Mouse (Mus musculus) lung, embryonic 16.5 days (tissue): ENCODE results near the gene Olfr372. TPM values are rescaled to one million over a fixed set of nuclear protein-coding genes. Genes with fewer than 3 reads are reported as not detected.
"Not testable (repeated sequence)": the region's sequence is repeated elsewhere in the genome, so short reads cannot be mapped to it uniquely, and the experiment has no call there.

Experiments used
- ATAC-seq: fragments of 200-750 bp; cut with Nextera tagmentation; 2 replicates; pipeline ENCODE4 v1.8.0; 2017; ENCODE audit warnings: low read depth, mild to moderate bottlenecking, moderate library complexity
- H3K27ac ChIP-seq: fragments of 300-500 bp; sonication (generic); 2 replicates; pipeline ENCODE4 v1.5.1; 2014; ENCODE audit warnings: mild to moderate bottlenecking, control low read depth, low read length
- H3K27me3 ChIP-seq: fragments of 300-500 bp; sonication (generic); 2 replicates; pipeline ENCODE4 v1.6.1; 2014; ENCODE audit warnings: low read depth, low read length, mixed read lengths; ENCODE audit not compliant: control insufficient read depth, insufficient read depth
- H3K36me3 ChIP-seq: fragments of 300-500 bp; sonication (generic); 2 replicates; pipeline ENCODE4 v1.6.1; 2014; ENCODE audit warnings: low read length; ENCODE audit not compliant: control insufficient read depth, insufficient read depth
- H3K4me1 ChIP-seq: fragments of 300-500 bp; sonication (generic); replicated peaks from 2 replicates; pipeline ENCODE4 v1.6.1; 2014; ENCODE audit warnings: low read length, mixed read lengths; ENCODE audit not compliant: control insufficient read depth, insufficient read depth
- H3K4me2 ChIP-seq: fragments of 300-500 bp; sonication (generic); 2 replicates; pipeline ENCODE4 v1.6.1; 2014; ENCODE audit warnings: low read depth, low read length, control low read depth
- H3K4me3 ChIP-seq: fragments of 300-500 bp; sonication (generic); 2 replicates; pipeline ENCODE4 v1.5.1; 2014; ENCODE audit warnings: mild to moderate bottlenecking, low read length, control low read depth
- H3K9ac ChIP-seq: fragments of 300-500 bp; sonication (generic); 2 replicates; pipeline ENCODE4 v1.6.1; 2014; ENCODE audit warnings: low read length, control low read depth
- H3K9me3 ChIP-seq: fragments of 300-500 bp; sonication (generic); 2 replicates; pipeline ENCODE4 v1.6.1; 2016; ENCODE audit warnings: low read length; ENCODE audit not compliant: control insufficient read depth
- WGBS: fragments of 180-500 bp; shearing (Covaris S2); extraction: QIAGEN DNeasy Blood & Tissue Kit; methylation state at CpG from one replicate; pipeline ENCODE4 v1.1.7; 2014; 5-methylcytosine and 5-hydroxymethylcytosine counted together
- polyA plus RNA-seq: library from polyadenylated mRNA; unstranded; fragments of >200 nt; fragmentation: Nextera tagmentation; extraction: Ambion mirVana; gene quantifications from 2 replicates; pipeline ENCODE4 v1.2.1, GENCODE M21; 2015

Olfr372 gene
- polyA plus RNA-seq, 1 experiment from 2014 or later, result not detected

GRCm38 (mm10) chr8:72017339-72017738 is 23.7 kb upstream of the Olfr372 start:
- H3K4me1 ChIP-seq, H3K4me2 ChIP-seq, H3K9me3 ChIP-seq, H3K4me3 ChIP-seq, H3K27ac ChIP-seq, H3K9ac ChIP-seq, H3K27me3 ChIP-seq, ATAC-seq, H3K36me3 ChIP-seq: not testable (repeated sequence)
- WGBS, result 50% methylated on average over 2 of the region's 2 CpGs

- ATAC-seq, result no peak
- Histone ChIP-seq H3K4me1 (no peaks in the 10 kb centered on the region), H3K36me3 (no peaks in the 10 kb centered on the region), H3K27me3 (no peaks in the 10 kb centered on the region), H3K4me2 (no peak overlapping the region), H3K27ac (no peak overlapping the region), H3K9me3 (no peaks in the 10 kb centered on the region), H3K9ac (no peak overlapping the region), H3K4me3 (no peak overlapping the region)
- 73% methylated on average over 2 of the region's 2 CpGs for WGBS
Measured at GRCm38 (mm10) chr8:72018141-72018540, 22.9 kb upstream of the Olfr372 start.

GRCm38 (mm10) chr8:72019022-72019421 is 22.0 kb upstream of the Olfr372 start:
- not testable (repeated sequence) for H3K9ac ChIP-seq, H3K4me2 ChIP-seq, ATAC-seq, H3K4me3 ChIP-seq, H3K4me1 ChIP-seq, H3K27ac ChIP-seq, H3K9me3 ChIP-seq, H3K36me3 ChIP-seq, H3K27me3 ChIP-seq
- WGBS, result 78% methylated on average over 1 of the region's 1 CpGs

- 41% methylated on average over 2 of the region's 2 CpGs for WGBS
- no peak overlapping the region for H3K4me3 ChIP-seq
- H3K4me2 ChIP-seq, result no peak overlapping the region
- no peak overlapping the region for H3K9ac ChIP-seq
- ATAC-seq, result no peak
- no peaks in the 10 kb centered on the region for H3K36me3 ChIP-seq
- no peaks in the 10 kb centered on the region for H3K4me1 ChIP-seq
- H3K9me3 ChIP-seq, result no peaks in the 10 kb centered on the region
- no peaks in the 10 kb centered on the region for H3K27me3 ChIP-seq
- H3K27ac ChIP-seq, result no peak overlapping the region
Measured at GRCm38 (mm10) chr8:72019816-72020215, 21.2 kb upstream of the Olfr372 start.

GRCm38 (mm10) chr8:72024886-72025285 is 16.1 kb upstream of the Olfr372 start:
- not testable (repeated sequence) for H3K9me3 ChIP-seq, H3K4me1 ChIP-seq, H3K9ac ChIP-seq, H3K27me3 ChIP-seq, H3K36me3 ChIP-seq, ATAC-seq, H3K4me3 ChIP-seq, H3K4me2 ChIP-seq, H3K27ac ChIP-seq
- 11% methylated on average over 4 of the region's 9 CpGs for WGBS

GRCm38 (mm10) chr8:72032926-72033325 is 8.1 kb upstream of the Olfr372 start:
- WGBS, result 22% methylated on average over 4 of the region's 4 CpGs
- not testable (repeated sequence) for H3K9ac ChIP-seq, H3K4me2 ChIP-seq, H3K36me3 ChIP-seq, H3K9me3 ChIP-seq, H3K27ac ChIP-seq, ATAC-seq, H3K4me3 ChIP-seq, H3K4me1 ChIP-seq, H3K27me3 ChIP-seq

GRCm38 (mm10) chr8:72042493-72042892 is 1.5 kb downstream of the Olfr372 start:
- no peaks in the 10 kb centered on the region for H3K36me3 ChIP-seq
- H3K4me3 ChIP-seq, result no peak overlapping the region
- no peak overlapping the region for H3K4me2 ChIP-seq
- H3K9me3 ChIP-seq, result no peaks in the 10 kb centered on the region
- 71% methylated on average over 1 of the region's 1 CpGs for WGBS
- no peak overlapping the region for H3K9ac ChIP-seq
- ATAC-seq, result no peak
- H3K4me1 ChIP-seq, result no peaks in the 10 kb centered on the region
- no peaks in the 10 kb centered on the region for H3K27me3 ChIP-seq
- no peak overlapping the region for H3K27ac ChIP-seq

GRCm38 (mm10) chr8:72054633-72055032 is 13.6 kb downstream of the Olfr372 start:
- H3K27me3 ChIP-seq, H3K4me1 ChIP-seq, H3K4me3 ChIP-seq, H3K9me3 ChIP-seq, H3K27ac ChIP-seq, ATAC-seq, H3K4me2 ChIP-seq, H3K9ac ChIP-seq, H3K36me3 ChIP-seq: not testable (repeated sequence)

- not testable (repeated sequence) for H3K9ac ChIP-seq, H3K4me2 ChIP-seq, H3K4me1 ChIP-seq, H3K9me3 ChIP-seq, ATAC-seq, H3K4me3 ChIP-seq, H3K36me3 ChIP-seq, H3K27me3 ChIP-seq, H3K27ac ChIP-seq
- 89% methylated on average over 3 of the region's 4 CpGs for WGBS
Measured at GRCm38 (mm10) chr8:72057643-72058042, 16.6 kb downstream of the Olfr372 start.

GRCm38 (mm10) chr8:72066819-72067399 is 25.9 kb downstream of the Olfr372 start:
- not testable (repeated sequence) for H3K4me2 ChIP-seq, H3K4me3 ChIP-seq, H3K9ac ChIP-seq, H3K27me3 ChIP-seq, H3K27ac ChIP-seq, ATAC-seq, H3K4me1 ChIP-seq, H3K9me3 ChIP-seq, H3K36me3 ChIP-seq
- 81% methylated on average over 1 of the region's 1 CpGs for WGBS
